Comparison of ENCODE assay signal across 8 mouse cellular contexts in the genomic region with DNA sequence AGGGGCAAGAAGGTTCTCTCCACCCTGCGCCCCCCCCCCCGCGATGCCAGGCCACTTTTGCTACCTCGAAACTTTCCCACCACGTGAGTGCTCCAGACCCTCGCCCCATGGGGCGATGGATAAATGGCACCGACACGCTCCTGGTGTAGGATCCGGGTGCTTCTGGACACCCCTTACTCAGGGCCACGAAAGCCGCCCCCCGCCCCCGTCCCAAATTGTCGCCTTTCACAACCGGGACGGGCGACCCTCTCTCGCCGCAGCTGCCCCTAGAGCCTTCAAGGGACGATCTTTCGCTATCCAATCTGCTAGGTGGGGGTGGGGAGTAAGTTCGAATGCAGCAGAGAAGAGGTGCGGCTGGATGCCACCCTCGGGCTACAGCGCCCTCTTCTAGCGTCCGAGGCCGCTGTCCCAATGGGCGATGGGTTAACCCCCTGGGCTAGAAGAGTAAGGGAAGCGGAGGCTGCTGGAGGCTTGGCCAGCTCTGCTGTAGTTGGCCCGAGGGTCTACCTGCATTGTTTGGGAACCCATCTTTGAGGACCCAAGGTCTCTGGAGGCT. TPM values are rescaled to one million over a fixed set of nuclear protein-coding genes. Genes with fewer than 3 reads are reported as not detected.
DNase-seq lines count a peak whose midpoint lies in the region; ATAC-seq and TF ChIP-seq lines count a peak whose summit lies in the region.

No protein-coding gene starts in this region.

- no peak for ATAC-seq in liver, postnatal 0 days
- ATAC-seq in erythroblast, adult 5-6 weeks (replicated peaks; ENCODE audit: low FRiP score, poor library complexity, severe bottlenecking): no peak

- TF ChIP-seq CTCF in cerebellum, adult 2 months (IDR thresholded peaks at IDR 0.05; ENCODE audit: borderline replicate concordance, insufficient read depth, low read depth, low read length): no peak
- TF ChIP-seq CTCF in liver, postnatal 0 days (IDR thresholded peaks at IDR 0.05; ENCODE audit: low read depth): peak; percentile 27; the same call in 1 of the 2 replicates

- H3K4me2 ChIP-seq in liver, postnatal 0 days (ENCODE audit: low read depth, low read length): peak overlapping the region; percentile 91

- H3K4me3 ChIP-seq in cerebellum, adult 2 months (replicated peaks; ENCODE audit: insufficient read depth, low read depth, low read length): peak overlapping the region; percentile 58
- H3K4me3 ChIP-seq in hindbrain, embryonic 10.5 days: peak overlapping the region; percentile 66
- H3K4me3 ChIP-seq in liver, postnatal 0 days (ENCODE audit: low read depth, low read length): peak overlapping the region; percentile 59

- no peak overlapping the region for H3K9ac ChIP-seq in liver, postnatal 0 days (replicated peaks)

- TF ChIP-seq EP300 in liver, postnatal 0 days (IDR thresholded peaks at IDR 0.05; ENCODE audit: low read depth): no peak

- no peak for DNase-seq in cerebellum, adult 2 months
- DNase-seq in cerebellum, adult 8-10 months: no peak
- peak; percentile 10 for DNase-seq in brain, adult 2 months (ENCODE audit: low read depth, low spot score)
- DNase-seq in hindbrain, embryonic 10.5 days (ENCODE audit: low spot score): peak; percentile 35
- DNase-seq in liver, postnatal 0 days: no peak
- no peak for DNase-seq in layer of hippocampus, postnatal 14 days (ENCODE audit: low spot score in 2 of 2)
- DNase-seq in spleen, adult 18-20 months: no peak

- no peak for TF ChIP-seq POLR2A in cerebellum, adult 2 months (IDR thresholded peaks at IDR 0.05; ENCODE audit: borderline replicate concordance, insufficient read depth, low read length)

- no peaks in the 10 kb centered on the region for H3K36me3 ChIP-seq in hindbrain, embryonic 10.5 days
- H3K36me3 ChIP-seq in liver, postnatal 0 days (replicated peaks; ENCODE audit: insufficient read depth, low read length): no peaks in the 10 kb centered on the region

- no peak overlapping the region for H3K27ac ChIP-seq in cerebellum, adult 2 months (ENCODE audit: insufficient read depth, low read length)
- H3K27ac ChIP-seq in hindbrain, embryonic 10.5 days: no peak overlapping the region
- no peak overlapping the region for H3K27ac ChIP-seq in liver, postnatal 0 days (ENCODE audit: low read depth)

- peaks cover 7% of the 10 kb centered on the region; the same call in 1 of the 2 replicates for H3K27me3 ChIP-seq in cerebellum, adult 2 months (ENCODE audit: control insufficient read depth, insufficient read depth, low read length)
- H3K27me3 ChIP-seq in hindbrain, embryonic 10.5 days (ENCODE audit: insufficient read depth, poor library complexity, severe bottlenecking): peaks cover 86% of the 10 kb centered on the region
- H3K27me3 ChIP-seq in liver, postnatal 0 days (ENCODE audit: insufficient read depth, low read length): peaks cover 64% of the 10 kb centered on the region

- no peaks in the 10 kb centered on the region; the same call in 1 of the 2 replicates for H3K4me1 ChIP-seq in cerebellum, adult 2 months (ENCODE audit: control insufficient read depth, insufficient read depth, low read length)
- peaks cover 60% of the 10 kb centered on the region for H3K4me1 ChIP-seq in hindbrain, embryonic 10.5 days (replicated peaks)
- H3K4me1 ChIP-seq in liver, postnatal 0 days (ENCODE audit: insufficient read depth): peaks cover 11% of the 10 kb centered on the region

- no peaks in the 10 kb centered on the region for H3K9me3 ChIP-seq in hindbrain, embryonic 10.5 days
- H3K9me3 ChIP-seq in liver, postnatal 0 days (ENCODE audit: low read length): no peaks in the 10 kb centered on the region

- WGBS in cerebellum, adult 2 months: 1% methylated on average over 31 of the region's 32 CpGs
- WGBS in hindbrain, embryonic 10.5 days: 2% methylated on average over 32 of the region's 32 CpGs
- WGBS in liver, postnatal 0 days (ENCODE audit: insufficient replicate concordance): 4% methylated on average over 31 of the region's 32 CpGs

RNA-seq across cellular contexts. Expression of a gene that starts 0.5 kb away (rescaled TPM):
- polyA plus RNA-seq in cerebellum, adult 2 months (2012; rRNA removed): 5.6 and 6.1 TPM in 2 replicates
- 0.14 and 0.31 TPM in 2 replicates for polyA plus RNA-seq in hindbrain, embryonic 10.5 days (2016; fragmentation: Nextera tagmentation; extraction: Ambion mirVana)
- polyA plus RNA-seq in liver, postnatal 0 days (2015; fragmentation: Nextera tagmentation; extraction: Ambion mirVana): 0.65 and 0.78 TPM in 2 replicates
- total RNA-seq in erythroblast, adult 5-6 weeks (2015; ENCODE audit: low replicate concordance): not detected in 2 replicates
- not detected in 2 replicates for total RNA-seq in erythroblast, adult 5-6 weeks (2017; ENCODE audit: low replicate concordance)
- 10 to 100 TPM in 1 of 2 experiments, 1 to 10 TPM in 1; 9.8 to 11.3 TPM for total RNA-seq in layer of hippocampus, postnatal 14 days (2021)

Comparison
In these comparisons a context has a peak if more than half of its experiments do, and no peak if none do; other contexts are left out.
1. DNase-seq: peak in brain, adult 2 months (single experiment) and hindbrain, embryonic 10.5 days (single experiment); none in cerebellum, adult 2 months (0 of 2), cerebellum, adult 8-10 months (single experiment), liver, postnatal 0 days (single experiment), layer of hippocampus, postnatal 14 days (0 of 2) and spleen, adult 18-20 months (0 of 2).
2. Peak in every context shown above with its lines, with median percentiles within 50 percentile points of each other: H3K4me3 ChIP-seq.